Mouse (Mus musculus): ENCODE measurements around the gene Ccr8. TPM values are rescaled to one million over a fixed set of nuclear protein-coding genes. Genes with fewer than 3 reads are reported as not detected.

Ccr8 gene
- 0.18 TPM in 1 of 2 replicates, not detected in the other for polyA plus RNA-seq (2015; fragmentation: Nextera tagmentation; extraction: Ambion mirVana)

DNA sequence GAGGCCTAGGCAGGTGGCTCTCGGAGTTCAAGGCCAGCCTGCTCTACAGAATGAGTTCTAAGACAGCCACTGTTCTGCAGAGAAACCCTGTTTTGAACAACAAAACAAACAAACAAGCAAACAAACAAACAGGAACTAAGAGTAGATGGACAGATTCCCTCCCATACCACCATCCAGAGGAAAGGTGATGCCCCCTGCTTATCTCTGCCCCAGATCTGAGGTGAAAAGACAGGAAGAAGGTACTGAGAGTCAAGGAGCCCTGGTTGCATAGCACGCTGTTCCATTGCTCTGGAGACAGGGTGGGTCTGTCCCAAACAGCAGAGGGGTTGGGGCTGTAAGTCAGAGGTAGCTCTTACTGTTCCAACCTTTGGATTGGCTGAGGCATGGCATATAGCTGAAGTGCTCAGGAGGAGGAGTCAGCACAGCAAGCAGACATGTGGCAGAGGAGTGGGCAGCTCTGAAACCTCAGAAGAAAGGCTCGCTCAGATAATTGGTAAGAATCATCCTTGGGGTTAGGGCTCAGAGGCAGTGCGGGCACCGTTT is at the start of gene Ccr8:
Gene Ccr8 (plus strand): TSS at position 419 of the 543 bp plus-strand sequence.
- Histone ChIP-seq H3K4me3 (replicated peaks) (no peak within 1 kb of the TSS), H3K9me3 (replicated peaks) (no peaks in the 10 kb centered on the region), H3K27me3 (no peaks in the 10 kb centered on the region), H3K9ac (no peak within 1 kb of the TSS), H3K27ac (no peak within 1 kb of the TSS), H3K4me2 (no peak within 1 kb of the TSS), H3K4me1 (no peaks in the 10 kb centered on the region), H3K36me3 (no peaks in the 10 kb centered on the region)
- WGBS, result 74% methylated on average over 5 of the region's 5 CpGs
- no peak for ATAC-seq (replicated peaks; ENCODE audit: low FRiP score)

DNA sequence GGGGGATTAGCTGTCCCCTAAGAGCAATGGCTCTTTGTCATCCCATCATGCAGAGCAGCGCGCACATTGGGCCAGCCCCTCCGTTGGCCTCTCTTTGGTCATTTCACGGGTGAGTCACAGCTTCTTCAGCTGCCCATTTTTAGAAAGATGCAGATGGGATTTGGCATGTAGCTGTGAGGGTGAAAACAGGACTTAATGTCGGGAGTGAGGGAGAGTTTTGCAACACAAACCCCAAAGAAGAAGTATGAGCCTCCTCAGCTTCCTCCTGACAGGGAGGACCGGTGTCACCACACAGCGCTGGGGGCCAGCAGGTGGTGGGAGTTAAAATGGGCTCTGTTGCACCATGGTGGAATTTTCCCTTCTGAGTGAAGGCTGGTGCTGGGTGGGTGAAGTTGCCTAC is 48.8 kb upstream of the Ccr8 start:
- no peak for ATAC-seq (replicated peaks; ENCODE audit: low FRiP score)
- H3K36me3 ChIP-seq, result no peaks in the 10 kb centered on the region
- H3K4me2 ChIP-seq, result no peak overlapping the region
- no peak overlapping the region for H3K27ac ChIP-seq
- no peaks in the 10 kb centered on the region for H3K27me3 ChIP-seq
- no peak overlapping the region for H3K4me3 ChIP-seq (replicated peaks)
- WGBS, result 87% methylated on average over 7 of the region's 7 CpGs
- no peaks in the 10 kb centered on the region for H3K9me3 ChIP-seq (replicated peaks)
- no peak overlapping the region for H3K9ac ChIP-seq
- no peaks in the 10 kb centered on the region for H3K4me1 ChIP-seq

DNA sequence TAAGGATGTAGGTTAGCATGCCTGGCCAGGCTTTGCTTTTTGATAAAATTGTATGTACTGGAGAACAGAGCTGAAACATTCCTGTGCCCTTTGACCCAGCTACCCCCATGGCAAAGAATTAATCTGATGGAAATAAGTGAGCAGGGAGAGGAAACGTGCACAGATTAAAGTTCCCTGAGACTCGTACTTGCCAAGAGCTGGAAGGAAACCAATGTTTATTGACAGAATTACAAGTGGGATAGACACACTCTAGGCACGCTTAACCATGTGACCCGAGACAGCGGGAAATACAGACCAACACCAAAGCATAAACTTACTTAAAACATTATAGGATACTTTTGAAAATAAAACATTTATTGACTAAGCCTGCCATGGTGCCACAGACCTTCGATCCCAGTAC is 43.4 kb upstream of the Ccr8 start:
- WGBS, result 74% methylated on average over 6 of the region's 6 CpGs

DNA sequence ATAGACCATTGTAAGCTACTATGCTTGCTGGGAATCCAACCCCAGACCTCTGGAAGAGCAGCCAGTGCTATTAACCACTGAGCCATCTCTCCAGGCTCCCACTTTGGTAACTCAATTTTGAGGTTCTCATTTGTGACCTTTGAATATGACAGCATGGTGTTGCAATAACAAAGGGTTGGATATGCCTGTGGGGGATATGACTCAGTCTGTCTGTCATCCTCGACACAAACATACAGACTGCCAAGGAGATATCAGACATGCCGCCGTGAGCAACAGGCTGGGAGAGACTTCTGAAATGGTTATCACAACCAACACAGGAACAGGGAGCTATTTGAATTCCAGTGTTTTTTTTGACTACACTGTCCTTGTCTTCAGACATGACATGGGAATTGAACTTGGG is 42.5 kb upstream of the Ccr8 start:
- no peak overlapping the region for H3K27ac ChIP-seq

More for the DNA sequence above, 43.4 kb upstream of the Ccr8 start:
- ATAC-seq (replicated peaks; ENCODE audit: low FRiP score), result no peak
- H3K36me3 ChIP-seq, result no peaks in the 10 kb centered on the region
- no peaks in the 10 kb centered on the region for H3K9me3 ChIP-seq (replicated peaks)
- H3K9ac ChIP-seq, result no peak overlapping the region
- no peaks in the 10 kb centered on the region for H3K4me1 ChIP-seq
- H3K27me3 ChIP-seq, result no peaks in the 10 kb centered on the region
- H3K4me2 ChIP-seq, result no peak overlapping the region
- H3K27ac ChIP-seq, result no peak overlapping the region
- H3K4me3 ChIP-seq (replicated peaks), result no peak overlapping the region

DNA sequence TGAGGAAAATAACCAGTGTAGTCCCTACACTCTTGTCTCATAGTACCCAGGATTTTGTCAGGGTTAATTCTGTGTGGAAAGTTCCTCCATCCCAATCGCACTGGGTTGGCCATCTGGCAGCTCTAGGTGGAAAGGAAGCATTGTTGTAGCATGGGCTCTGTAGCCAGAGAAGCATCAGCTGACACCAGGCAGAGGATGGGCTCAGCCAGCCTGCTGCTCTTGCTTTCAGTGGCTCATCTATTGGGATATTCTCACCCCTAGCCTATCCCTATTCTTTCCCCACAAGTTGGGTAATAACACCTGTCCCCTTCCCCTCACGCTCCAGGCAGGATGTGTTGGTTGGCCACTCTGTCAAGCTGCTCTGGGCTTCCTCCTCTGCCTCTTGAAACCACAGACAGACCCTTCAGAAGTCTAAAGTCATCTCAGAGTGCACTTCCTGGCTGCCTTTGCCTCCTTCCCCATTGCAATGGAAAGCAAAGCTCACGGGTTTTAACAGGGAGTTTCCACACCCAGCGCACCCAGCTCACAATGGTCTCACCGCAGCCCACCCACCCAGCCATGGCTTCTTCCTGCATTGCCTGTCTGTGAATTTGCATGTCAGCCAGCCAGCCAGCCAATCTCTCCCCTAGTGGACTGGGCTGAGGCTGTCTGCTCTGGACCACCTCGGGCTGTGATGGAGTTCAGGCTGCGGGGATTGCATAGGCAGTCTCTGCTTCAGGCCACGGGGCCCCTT is 37.2 kb upstream of the Ccr8 start:
- H3K4me1 ChIP-seq, result no peaks in the 10 kb centered on the region
- no peak overlapping the region for H3K4me3 ChIP-seq (replicated peaks)
- no peak for ATAC-seq (replicated peaks; ENCODE audit: low FRiP score)

More for the DNA sequence above, 42.5 kb upstream of the Ccr8 start:
- Histone ChIP-seq H3K4me1 (no peaks in the 10 kb centered on the region), H3K27me3 (no peaks in the 10 kb centered on the region), H3K9me3 (replicated peaks) (no peaks in the 10 kb centered on the region), H3K4me2 (no peak overlapping the region), H3K36me3 (no peaks in the 10 kb centered on the region), H3K4me3 (replicated peaks) (no peak overlapping the region), H3K9ac (no peak overlapping the region)
- no peak for ATAC-seq (replicated peaks; ENCODE audit: low FRiP score)
- 84% methylated on average over 3 of the region's 3 CpGs for WGBS

DNA sequence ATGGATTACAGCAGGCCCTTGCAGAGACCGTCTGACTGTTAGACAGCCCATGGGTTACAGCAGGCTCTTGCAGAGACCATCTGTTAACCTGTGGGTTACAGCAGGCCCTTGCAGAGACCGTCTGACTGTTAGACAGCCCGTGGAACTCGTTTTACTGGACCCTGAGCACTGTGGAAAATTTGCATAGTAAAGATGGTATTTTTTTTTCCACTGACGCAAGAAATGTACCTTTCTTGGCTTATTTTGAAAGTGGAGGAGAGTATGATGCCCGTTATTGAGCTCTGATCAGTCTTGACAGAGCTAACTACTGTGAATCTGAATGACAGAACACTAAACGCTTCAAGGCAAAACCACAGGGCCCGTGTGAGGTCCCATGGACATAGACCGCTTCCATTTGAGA is 35.7 kb upstream of the Ccr8 start:
- H3K36me3 ChIP-seq, result no peaks in the 10 kb centered on the region
- WGBS, result 73% methylated on average over 9 of the region's 9 CpGs
- no peaks in the 10 kb centered on the region for H3K9me3 ChIP-seq (replicated peaks)
- H3K9ac ChIP-seq, result no peak overlapping the region
- H3K4me1 ChIP-seq, result no peaks in the 10 kb centered on the region
- no peak overlapping the region for H3K27ac ChIP-seq
- no peak for ATAC-seq (replicated peaks; ENCODE audit: low FRiP score)
- H3K4me3 ChIP-seq (replicated peaks), result no peak overlapping the region
- H3K27me3 ChIP-seq, result no peaks in the 10 kb centered on the region
- H3K4me2 ChIP-seq, result no peak overlapping the region

More for the DNA sequence above, 37.2 kb upstream of the Ccr8 start:
- Histone ChIP-seq H3K27ac (no peak overlapping the region), H3K9ac (no peak overlapping the region), H3K9me3 (replicated peaks) (no peaks in the 10 kb centered on the region), H3K36me3 (no peaks in the 10 kb centered on the region), H3K4me2 (no peak overlapping the region), H3K27me3 (no peaks in the 10 kb centered on the region)
- 44% methylated on average over 8 of the region's 8 CpGs for WGBS

DNA sequence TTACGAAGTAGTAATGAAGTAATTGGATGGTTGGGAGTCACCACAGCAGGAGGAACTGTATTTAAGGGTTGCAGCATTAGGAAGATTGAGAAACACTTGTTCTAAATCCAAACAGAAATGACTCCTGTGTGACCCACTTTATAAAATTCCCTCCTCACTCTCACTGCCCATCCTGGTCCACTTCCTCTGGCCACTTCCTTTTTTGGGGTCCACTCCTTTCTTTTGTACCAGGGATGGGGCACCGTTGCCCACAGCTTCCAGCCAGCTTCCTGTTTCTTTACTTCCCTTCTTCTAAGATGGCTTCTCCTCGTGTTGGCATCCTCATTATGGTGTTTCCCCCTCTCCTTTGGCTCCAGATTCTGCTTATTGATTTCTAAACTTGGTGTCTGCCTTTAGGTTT is 33.2 kb upstream of the Ccr8 start:
- Histone ChIP-seq H3K27me3 (no peaks in the 10 kb centered on the region), H3K4me1 (no peaks in the 10 kb centered on the region), H3K27ac (no peak overlapping the region), H3K36me3 (no peaks in the 10 kb centered on the region), H3K9me3 (replicated peaks) (no peaks in the 10 kb centered on the region), H3K4me2 (no peak overlapping the region), H3K9ac (no peak overlapping the region), H3K4me3 (replicated peaks) (no peak overlapping the region)
- 72% methylated on average over 3 of the region's 3 CpGs for WGBS
- ATAC-seq (replicated peaks; ENCODE audit: low FRiP score), result no peak

DNA sequence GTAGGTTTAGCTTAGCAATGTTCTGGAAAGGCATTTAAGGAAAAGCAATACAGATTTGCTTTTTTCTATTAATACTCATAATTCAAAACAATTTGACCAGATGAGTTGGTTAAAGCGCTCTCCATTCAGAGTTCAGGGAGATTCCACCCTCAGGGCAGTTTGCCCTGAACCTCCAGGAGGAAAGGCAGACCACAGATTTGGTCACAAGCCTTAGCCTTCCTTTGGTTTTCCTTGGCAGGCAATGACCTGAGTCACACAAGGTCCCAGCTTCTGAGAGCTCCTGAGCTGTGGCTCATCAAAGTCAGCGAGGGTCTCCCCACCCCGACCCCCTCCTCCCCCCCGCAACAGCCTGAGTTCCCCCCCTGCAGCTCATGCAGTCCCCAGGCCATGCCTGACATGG is 27.6 kb upstream of the Ccr8 start:
- 74% methylated on average over 4 of the region's 4 CpGs for WGBS
- H3K4me3 ChIP-seq (replicated peaks), result no peak overlapping the region
- no peak overlapping the region for H3K4me2 ChIP-seq
- H3K4me1 ChIP-seq, result no peaks in the 10 kb centered on the region
- H3K36me3 ChIP-seq, result no peaks in the 10 kb centered on the region
- no peak for ATAC-seq (replicated peaks; ENCODE audit: low FRiP score)
- no peaks in the 10 kb centered on the region for H3K9me3 ChIP-seq (replicated peaks)
- H3K27me3 ChIP-seq, result no peaks in the 10 kb centered on the region
- H3K27ac ChIP-seq, result no peak overlapping the region
- no peak overlapping the region for H3K9ac ChIP-seq

DNA sequence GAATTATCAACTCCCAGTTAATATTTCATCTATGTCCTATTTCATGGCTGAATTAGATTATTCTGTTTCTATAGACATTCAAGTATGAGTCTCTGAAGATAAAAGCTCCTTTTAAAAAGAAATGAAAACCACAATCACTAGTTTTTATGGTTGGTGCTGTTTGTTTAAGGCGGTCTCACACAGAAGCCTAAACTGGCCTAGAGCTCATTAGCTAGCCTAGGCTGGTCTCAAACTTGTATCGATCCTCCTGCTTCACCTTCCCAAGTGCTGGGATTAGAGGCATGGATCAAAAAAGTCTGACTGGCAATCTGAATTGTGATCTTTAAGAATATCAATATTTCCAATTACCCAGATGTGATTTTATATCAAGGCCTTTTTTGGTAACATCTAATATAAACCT is 24.3 kb upstream of the Ccr8 start:
- no peaks in the 10 kb centered on the region for H3K4me1 ChIP-seq
- ATAC-seq (replicated peaks; ENCODE audit: low FRiP score), result no peak
- 72% methylated on average over 2 of the region's 2 CpGs for WGBS

DNA sequence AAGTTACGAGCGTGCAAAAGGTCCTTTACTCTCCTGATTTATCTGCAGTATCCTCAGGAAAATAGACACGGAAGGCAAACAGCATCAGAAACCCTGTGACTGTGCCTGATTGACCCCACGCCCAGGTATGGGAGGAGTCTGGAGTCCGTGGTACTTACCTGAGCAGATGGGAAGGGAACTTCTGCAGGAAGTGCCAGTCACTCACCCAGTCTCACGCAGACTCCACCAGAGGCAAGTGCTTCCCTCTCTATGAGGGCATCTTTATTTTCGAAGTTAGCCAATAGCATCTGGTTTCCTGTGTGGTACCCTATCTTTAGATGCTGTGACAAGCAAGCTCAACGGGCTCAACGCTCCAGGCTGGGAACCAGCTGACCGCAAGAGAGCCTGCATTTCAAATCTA is 23.9 kb upstream of the Ccr8 start:
- Histone ChIP-seq H3K36me3 (no peaks in the 10 kb centered on the region), H3K27me3 (no peaks in the 10 kb centered on the region), H3K4me3 (replicated peaks) (no peak overlapping the region), H3K9me3 (replicated peaks) (no peaks in the 10 kb centered on the region), H3K27ac (no peak overlapping the region), H3K4me2 (no peak overlapping the region), H3K4me1 (0 out of 2 replicates have a peak, but pooled peaks cover 2% of the 10 kb centered on the region), H3K9ac (no peak overlapping the region)
- WGBS, result 62% methylated on average over 10 of the region's 10 CpGs
- no peak for ATAC-seq (replicated peaks; ENCODE audit: low FRiP score)

More for the DNA sequence above, 24.3 kb upstream of the Ccr8 start:
- H3K27ac ChIP-seq, result no peak overlapping the region
- no peak overlapping the region for H3K4me3 ChIP-seq (replicated peaks)
- H3K9me3 ChIP-seq (replicated peaks), result no peaks in the 10 kb centered on the region
- H3K9ac ChIP-seq, result no peak overlapping the region
- no peaks in the 10 kb centered on the region for H3K36me3 ChIP-seq
- no peaks in the 10 kb centered on the region for H3K27me3 ChIP-seq
- no peak overlapping the region for H3K4me2 ChIP-seq

DNA sequence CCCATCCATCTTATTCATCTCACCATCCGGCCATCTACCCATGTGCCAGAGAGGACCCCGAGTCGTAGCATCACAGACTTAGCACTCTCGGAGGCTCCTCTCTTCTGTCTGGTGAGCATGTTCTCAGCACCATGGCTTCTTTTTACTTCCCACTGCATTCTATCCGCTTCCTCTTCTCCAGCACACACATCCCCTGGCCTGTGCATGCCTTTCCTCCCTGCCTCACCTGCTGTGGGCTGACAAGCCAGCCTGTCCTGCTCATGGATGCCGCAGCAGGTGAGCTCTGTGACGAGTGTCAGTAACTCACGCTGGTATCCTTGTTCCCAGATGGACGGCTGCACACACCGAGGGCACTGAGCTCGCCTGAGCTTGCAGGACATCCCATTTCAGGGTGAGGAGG is 22.1 kb upstream of the Ccr8 start, which contains the start of gene Cx3cr1:
Gene Cx3cr1 (minus strand): TSS at position 101 of the 400 bp plus-strand sequence.
- ATAC-seq (replicated peaks; ENCODE audit: low FRiP score), result no peak
- Histone ChIP-seq H3K27ac (no peak within 1 kb of the TSS), H3K9ac (no peak within 1 kb of the TSS), H3K4me2 (no peak within 1 kb of the TSS), H3K27me3 (no peaks in the 10 kb centered on the region), H3K9me3 (replicated peaks) (no peaks in the 10 kb centered on the region), H3K4me1 (0 out of 2 replicates have a peak, but pooled peaks cover 3% of the 10 kb centered on the region), H3K36me3 (no peaks in the 10 kb centered on the region), H3K4me3 (replicated peaks) (no peak within 1 kb of the TSS)
- 84% methylated on average over 11 of the region's 11 CpGs for WGBS

DNA sequence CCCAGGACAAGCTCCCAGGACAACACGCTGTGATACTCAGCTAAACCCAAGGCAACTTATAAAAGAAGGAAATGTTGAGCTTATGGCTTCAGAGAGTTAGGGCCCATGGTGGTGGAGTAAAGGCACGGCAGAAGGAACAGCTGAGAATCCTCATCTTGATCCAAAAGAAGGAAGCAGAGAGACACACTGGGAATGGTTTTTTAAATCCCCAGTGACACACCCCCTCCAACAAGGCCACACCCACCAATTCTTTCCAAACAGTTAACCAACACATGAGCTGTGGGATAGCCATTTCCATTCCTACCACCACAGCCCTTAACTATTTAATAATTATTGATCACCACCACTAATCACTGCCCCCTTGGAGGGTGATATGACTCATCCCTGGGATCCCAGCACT is 20.7 kb upstream of the Ccr8 start:
- H3K9ac ChIP-seq, result no peak overlapping the region
- no peak overlapping the region for H3K27ac ChIP-seq
- H3K4me1 ChIP-seq, result 0 out of 2 replicates have a peak, but pooled peaks cover 3% of the 10 kb centered on the region
- H3K4me2 ChIP-seq, result no peak overlapping the region
- whole genome bisulfite sequencing, result 67% methylated on average over 2 of the region's 2 CpGs
- H3K4me3 ChIP-seq (replicated peaks), result no peak overlapping the region
- no peaks in the 10 kb centered on the region for H3K9me3 ChIP-seq (replicated peaks)
- H3K27me3 ChIP-seq, result no peaks in the 10 kb centered on the region
- no peaks in the 10 kb centered on the region for H3K36me3 ChIP-seq
- no peak for ATAC-seq (replicated peaks; ENCODE audit: low FRiP score)
